Mouse (Mus musculus) lung, postnatal 4 days (tissue): ENCODE data around the gene Zscan26.
A peak's percentile ranks its signal among the peaks of the same experiment; 100 is the strongest.
"Not testable (repeated sequence)": the region's sequence is repeated elsewhere in the genome, so short reads cannot be mapped to it uniquely, and the experiment has no call there.

Experiments used
- DNase-seq, 2 experiments: peaks; one replicate each; pipeline ENCODE4 v3.0.0; 2021

Gene Zscan26

GRCm38 (mm10) chr13:21453449-21453848 is at the start of gene Zscan26:
Gene Zscan26 (minus strand): TSS chr13:21453730.
- DNase-seq: peak; percentile 85 to 86

GRCm38 (mm10) chr13:21502296-21502695 is 48.8 kb upstream of the Zscan26 start:
- DNase-seq: no peak

DNA sequence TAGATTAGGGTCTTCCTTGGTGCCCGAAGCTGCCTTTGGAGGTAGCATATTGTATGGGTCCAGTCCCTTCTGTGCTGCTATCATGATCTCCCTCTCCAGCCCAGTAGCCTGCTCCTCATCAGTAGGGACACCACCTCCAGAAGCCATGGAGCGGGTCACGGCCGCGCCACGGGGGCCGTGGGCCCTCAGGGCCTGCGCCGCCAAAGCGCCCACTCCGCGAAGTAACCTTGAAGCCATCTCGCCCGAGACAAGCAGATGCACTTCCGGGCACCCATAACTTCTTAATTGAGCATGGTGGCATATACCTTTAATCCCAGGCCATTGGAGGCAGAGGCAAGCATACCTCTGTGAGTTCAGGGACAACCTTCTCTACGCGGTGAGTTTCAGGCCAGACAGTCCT is 47.7 kb upstream of the Zscan26 start, which contains the start of gene Gm11273:
Gene Gm11273, minus strand, starts transcription at position 237 of the 400 bp plus-strand sequence.
- DNase-seq: not testable (repeated sequence)

DNA sequence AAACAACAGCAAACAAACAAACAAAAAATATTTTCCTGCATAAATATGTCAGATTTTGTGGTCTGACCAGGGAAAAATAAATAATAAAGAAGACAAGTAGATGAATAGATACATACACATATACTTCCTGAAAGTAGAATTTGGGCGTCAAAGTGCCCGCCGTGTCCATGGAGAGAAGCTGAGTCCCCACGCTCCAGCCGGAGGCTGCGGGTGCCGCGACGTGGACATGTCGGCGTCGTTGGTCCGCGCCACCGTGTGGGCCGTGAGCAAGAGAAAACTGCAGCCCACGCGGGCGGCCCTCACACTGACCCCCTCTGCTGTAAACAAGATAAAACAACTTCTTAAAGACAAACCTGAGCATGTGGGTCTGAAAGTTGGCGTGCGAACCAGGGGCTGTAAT is 41.5 kb upstream of the Zscan26 start, which contains the start of gene AK157302:
Gene AK157302, plus strand, starts transcription at position 144 of the 400 bp plus-strand sequence.
- DNase-seq: no peak

GRCm38 (mm10) chr13:21492847-21493246 is 39.3 kb upstream of the Zscan26 start:
- DNase-seq: no peak

- no peak for DNase-seq
These were observed 33.4 kb upstream of the Zscan26 start for GRCm38 (mm10) chr13:21486881-21487280.

- DNase-seq: peak; percentile 71 to 74
These were observed 25.5 kb upstream of the Zscan26 start, which contains the start of the genes Zkscan4 and Gm10065 for GRCm38 (mm10) chr13:21478759-21479670. Gene Zkscan4 (plus strand): TSS chr13:21478907. Gene Gm10065 (minus strand): TSS chr13:21479441.

- DNase-seq: no peak
These were observed 18.9 kb upstream of the Zscan26 start for GRCm38 (mm10) chr13:21472427-21472826.

DNA sequence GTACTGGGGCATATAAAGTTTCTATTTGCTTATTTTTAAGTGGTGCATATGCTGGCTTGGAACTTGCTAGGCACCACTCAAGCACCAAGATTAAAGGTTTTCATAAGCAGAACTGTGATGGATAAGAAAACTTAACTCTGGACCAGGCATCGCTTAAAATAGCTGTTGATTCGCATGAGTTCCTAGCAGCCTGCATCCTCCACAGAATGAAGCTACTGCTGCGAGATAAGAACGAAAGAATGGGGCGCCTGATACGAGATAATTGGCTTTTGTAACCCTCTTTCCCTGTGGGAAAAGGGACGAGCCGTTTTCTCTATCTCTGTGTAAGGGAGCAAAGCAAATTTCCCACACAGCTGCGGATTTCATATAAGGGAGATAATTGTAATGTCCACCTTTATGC is 15.6 kb upstream of the Zscan26 start:
- no peak for DNase-seq

DNA sequence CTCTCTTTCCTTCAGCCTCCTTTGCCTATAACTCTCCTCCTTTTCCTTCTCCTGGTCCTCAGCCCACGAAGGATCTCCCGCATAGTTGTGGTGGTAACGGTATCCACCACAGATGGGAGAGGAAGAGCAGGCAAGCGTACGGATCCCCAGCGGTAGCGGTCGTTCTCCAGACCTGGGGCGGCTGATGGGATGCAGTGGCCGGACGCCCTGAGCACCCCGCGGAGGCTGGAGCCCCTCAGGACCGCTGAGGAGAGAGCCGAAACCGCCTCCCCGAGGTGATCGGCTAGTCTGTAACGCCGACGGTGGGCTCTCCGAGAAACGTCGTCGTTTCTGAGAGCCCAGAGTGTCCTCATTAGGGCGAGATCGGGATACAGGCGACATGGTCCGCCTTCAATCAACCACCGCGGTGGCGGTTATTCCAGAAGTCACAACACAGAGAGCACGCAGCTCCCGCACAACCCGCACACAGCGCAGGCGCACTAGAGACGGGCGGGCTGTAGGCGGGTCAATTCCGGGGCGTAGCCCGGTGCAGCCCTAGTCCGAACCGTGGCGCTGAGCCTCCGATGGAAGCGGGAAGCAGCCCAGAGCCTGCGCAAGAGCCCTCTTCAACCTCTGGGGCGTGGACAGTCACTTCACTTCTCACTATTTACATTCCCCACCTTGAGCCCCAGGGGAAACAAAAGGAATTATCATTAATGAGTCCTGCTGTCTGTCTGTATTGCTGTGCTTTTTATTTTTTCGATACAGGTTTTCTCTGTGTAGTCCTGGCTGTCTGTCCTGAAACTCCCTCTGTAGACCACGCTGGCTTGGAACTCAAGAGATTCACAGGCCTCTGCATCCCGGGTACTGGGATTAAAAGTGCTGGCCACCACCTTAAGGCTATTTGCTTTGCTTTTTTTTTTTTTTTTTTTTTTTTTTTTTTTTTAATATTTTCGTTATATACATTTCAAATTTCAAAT is 14.8 kb upstream of the Zscan26 start, which contains the start of gene Nkapl:
Gene Nkapl, minus strand, starts transcription at position 449 of the 959 bp plus-strand sequence.
- peak; percentile 86 to 91 for DNase-seq

DNA sequence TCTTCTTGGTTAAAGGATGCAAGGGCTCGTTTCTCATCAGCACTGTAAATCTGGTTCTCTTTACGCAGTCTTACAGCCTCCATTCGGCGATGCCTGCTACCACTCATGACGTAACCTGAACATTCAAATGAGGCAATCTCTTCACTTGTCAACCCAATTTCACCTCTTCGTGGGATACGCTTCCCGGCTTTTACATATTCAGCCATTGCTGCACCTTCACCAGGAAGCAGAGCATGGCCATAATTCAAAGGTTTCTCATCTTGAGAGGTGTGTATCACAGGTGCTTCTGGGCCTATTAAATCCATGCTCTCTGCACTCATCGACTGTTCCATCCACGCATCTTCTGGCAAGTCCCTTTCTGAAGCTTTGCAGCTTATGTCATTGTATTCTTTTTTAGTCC is 13.8 kb upstream of the Zscan26 start:
- no peak for DNase-seq

DNA sequence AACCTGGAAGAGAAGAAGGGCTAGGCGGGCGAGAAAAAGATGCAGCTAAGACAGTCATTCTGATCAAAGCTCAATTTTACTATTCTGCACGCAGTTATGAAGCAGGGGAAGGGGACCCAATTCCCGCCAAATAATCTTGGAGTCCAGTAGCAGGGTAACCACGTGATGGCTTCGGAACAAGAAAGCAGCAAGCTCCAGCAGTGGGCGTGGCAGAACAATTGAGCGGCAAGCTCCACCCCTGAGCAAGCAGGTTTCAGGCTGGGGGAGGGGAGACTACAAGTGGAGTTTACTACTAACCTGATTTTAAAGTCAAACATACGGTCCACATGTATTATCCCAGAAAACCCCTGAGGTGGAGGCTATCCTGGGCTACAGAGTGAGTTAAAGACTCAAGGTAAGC is 9.0 kb upstream of the Zscan26 start:
- DNase-seq: not testable (repeated sequence)

DNA sequence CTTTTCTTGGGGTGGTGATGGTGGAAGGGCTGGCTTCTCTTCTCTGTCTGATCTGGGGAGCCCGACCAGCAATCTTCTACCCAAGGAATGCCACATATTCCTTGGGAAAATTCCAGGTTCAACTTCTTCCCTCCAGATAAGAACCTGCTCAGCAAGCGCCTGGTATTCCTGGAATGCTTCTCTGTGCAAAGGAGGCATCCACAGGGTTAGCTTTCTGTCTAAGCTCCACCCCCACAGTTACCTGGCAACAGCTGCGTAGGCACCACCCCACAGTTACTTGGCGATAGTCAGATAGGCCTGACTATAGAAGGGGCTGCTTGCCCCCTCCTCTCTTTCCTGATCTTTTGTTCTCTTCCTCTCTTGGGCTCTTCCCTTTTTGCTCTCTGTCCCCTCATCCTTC is 2.8 kb upstream of the Zscan26 start:
- peak; percentile 28 to 53 for DNase-seq

DNA sequence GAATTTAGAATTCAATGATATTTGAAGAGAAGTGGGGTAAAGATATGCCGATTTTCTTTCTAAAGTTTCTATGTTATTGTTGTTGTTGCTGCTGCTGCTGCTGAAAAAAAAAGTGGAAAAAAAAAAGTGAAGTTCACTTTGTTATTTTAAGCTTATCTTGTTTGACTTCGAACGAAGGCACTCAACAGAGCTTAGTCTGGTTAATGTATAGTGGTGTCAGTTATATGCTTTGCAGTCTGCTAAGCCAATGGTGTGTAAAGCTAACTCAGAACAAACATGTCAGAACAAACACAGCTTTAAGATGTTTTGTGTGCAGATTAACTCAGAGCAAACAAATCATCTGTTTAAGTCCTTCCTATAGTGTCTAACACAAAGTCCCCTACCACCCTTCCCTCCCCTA is 603 bp upstream of the Zscan26 start:
- DNase-seq: no peak

GRCm38 (mm10) chr13:21453042-21453441 is 488 bp downstream of the Zscan26 start:
- DNase-seq: no peak

DNA sequence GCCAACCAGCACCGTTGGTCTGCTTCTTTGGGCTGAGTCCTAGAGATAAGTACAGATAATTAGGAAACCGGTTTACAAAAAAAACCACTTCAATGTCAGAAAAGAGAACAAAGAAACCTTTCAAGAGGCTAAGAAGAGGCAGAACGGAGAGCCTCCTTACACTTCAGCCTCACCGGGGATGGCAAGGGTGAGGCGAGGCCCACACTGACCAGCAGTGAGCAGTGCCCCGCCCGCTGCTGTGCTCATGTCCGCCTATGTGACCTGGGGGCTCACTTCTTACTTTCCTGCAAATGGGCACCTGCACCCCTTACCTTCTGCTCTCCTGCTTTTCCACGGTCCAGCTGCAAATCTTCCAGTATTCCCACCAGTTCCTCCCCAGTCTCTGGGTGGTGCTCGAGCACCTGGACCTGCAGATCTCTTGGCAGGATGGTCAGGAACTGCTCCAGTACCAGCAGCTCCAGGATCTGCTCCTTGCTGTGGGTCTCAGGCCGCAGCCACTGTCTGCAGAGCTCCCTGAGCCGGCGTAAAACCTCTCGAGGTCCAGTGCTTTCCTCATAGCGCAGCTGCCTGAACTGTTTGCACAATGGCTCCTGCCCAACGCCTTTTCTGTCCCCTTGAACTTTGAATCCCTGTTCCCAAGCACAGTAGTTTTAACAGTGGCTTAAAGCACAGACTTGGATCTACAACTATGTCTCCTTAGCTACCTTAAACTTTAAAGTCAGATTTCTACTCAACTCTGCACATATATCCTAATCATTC is 5.5 kb downstream of the Zscan26 start:
- peak; percentile 32 to 55 for DNase-seq

DNA sequence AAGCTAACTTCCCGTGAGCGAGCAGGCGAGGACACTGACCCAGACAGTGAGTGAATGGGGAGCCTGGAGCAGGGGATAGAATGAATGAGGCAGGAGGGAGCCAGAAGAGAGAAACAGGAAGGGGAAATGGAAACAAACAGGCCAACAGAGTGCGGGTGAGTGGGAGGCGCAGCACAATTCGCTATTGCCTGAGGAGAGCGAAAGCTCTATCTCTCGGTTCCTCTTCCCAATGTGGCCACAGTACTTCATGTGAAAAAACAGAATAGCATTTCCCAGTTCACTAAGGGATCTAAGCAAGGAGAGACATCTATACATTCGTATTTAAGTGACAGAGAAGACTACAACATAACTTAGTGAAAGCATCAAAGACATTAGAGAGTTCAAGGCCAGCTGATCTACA is 6.7 kb downstream of the Zscan26 start:
- DNase-seq: no peak

DNA sequence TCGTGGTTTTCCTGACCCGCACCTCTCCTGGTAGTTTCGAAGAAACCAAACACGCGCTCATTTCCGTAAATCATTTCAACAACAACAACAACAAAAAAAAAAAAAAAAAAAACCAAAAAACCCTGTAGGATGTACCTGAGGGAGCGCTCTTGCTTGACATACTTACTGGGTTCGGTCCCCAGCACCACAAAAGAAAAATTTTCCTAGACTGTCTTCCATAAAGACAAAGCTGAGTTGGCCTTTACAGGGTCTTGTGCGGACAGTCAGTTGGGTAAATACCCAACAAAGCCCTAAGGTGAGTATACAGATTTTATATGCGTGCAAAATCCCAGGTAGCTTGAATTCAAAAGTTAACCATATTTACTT is 12.3 kb downstream of the Zscan26 start:
- DNase-seq: no peak

DNA sequence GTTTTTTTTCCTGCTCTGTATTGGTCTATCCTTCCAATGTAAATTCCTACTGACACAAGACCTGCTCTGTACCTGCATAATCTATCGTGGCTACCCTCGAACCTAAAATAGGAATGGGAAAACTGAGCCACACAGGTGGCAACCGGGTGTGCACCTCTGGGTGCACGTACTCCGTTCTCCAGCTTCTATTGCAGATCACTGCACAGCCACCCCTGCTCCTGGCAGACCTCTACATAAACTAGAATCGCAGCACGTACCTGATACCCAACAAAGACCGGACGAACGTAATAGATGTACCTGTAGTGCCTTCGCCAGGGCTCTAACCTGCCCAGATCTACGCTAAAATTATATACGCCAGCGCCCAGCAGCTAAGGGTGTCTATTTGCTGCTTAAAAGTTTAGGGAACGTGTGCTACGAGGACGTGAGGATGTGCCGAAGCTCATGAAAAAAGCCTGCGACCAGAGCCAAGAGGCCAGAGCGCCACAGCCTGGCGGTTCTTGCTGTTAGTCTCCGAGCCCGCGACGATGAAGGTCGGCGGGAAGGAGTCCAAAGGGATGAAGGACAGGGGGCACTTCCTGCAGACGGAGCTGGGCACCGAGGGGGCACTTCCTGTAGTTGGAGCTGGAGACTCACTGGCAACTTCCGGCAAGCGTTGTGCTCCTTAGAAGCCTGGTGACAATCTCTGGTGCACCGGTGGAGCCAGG is 12.9 kb downstream of the Zscan26 start, which contains the start of gene Pgbd1:
Gene Pgbd1, minus strand, starts transcription at position 556 of the 704 bp plus-strand sequence.
- peak; percentile 70 to 77 for DNase-seq

DNA sequence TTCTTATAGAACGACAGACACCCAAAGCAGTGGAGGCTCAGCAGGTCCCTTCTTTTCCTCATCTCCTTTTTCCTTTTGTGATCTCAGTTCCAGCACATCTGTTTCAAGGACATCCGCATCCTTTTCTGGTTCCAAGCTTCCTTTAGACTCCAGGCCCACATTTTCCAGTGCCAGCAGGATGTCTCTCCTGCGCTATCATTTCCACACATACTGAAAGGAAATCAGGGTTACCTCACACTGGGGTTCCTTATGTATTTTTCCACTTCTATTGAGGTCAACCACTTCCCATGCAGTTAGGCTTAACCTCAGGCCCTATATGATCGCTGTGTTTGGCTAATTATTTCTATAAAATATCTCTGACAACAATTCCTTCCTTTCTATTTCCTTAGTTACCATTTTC is 18.1 kb downstream of the Zscan26 start:
- no peak for DNase-seq

DNA sequence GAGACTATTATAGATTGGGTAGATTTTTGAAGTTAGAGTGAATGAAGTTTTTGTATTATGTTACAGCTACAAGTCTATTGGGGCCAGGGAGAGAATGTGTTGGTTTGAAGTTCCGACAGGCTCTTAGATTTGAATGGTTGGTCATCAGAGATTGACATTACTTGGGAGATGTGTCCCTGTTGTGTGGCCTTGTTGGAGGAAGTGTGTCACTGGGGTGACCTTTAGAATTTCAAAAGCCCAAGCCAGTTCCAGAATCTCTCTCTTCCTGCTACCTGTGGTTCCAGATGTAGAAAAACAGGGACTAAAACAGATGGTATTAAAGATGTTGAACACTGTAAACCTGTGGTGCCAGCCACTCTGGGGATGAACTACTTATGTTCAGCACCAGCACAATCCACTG is 25.9 kb downstream of the Zscan26 start:
- no peak for DNase-seq

DNA sequence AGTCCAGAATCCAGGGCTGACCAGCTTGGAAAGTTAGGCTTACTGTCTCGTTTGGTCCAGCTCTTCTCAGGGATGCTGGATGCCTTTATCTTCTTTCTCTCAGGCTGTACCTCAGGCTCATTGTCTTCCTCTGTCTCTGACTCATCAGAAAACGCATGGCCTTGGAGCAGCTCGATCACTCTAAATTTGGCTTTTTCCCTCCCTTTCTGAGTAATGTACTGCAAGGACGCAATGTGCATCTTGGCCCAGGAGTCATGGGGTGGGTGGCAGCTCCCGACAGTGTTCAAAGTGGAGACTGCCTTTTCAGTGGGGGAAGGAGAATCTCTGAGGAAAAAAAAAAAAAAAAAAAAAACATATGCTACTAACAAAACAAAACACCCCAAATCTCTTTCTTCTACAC is 30.2 kb downstream of the Zscan26 start:
- DNase-seq: no peak
